Mouse (Mus musculus) forebrain, embryonic 10.5 days (tissue): ENCODE measurements around the gene Slc27a1. TPM values are rescaled to one million over a fixed set of nuclear protein-coding genes. Genes with fewer than 3 reads are reported as not detected.

ENCODE experiments used
- DNase-seq: peaks from one replicate; pipeline ENCODE4 v3.0.0-alpha.2; 2017; ENCODE audit warnings: low spot score; ENCODE audit errors: extremely low spot score
- H3K27ac ChIP-seq: fragments of 300-500 bp; sonication (generic); 2 replicates; pipeline ENCODE4 v1.5.1; 2016; ENCODE audit warnings: mild to moderate bottlenecking
- H3K27me3 ChIP-seq: fragments of 300-500 bp; sonication (generic); 2 replicates; pipeline ENCODE4 v1.6.1; 2016; ENCODE audit warnings: mild to moderate bottlenecking; ENCODE audit not compliant: poor library complexity, severe bottlenecking
- H3K36me3 ChIP-seq: fragments of 300-500 bp; sonication (generic); replicated peaks from 2 replicates; pipeline ENCODE4 v1.6.1; 2016; ENCODE audit warnings: mild to moderate bottlenecking, moderate library complexity
- H3K4me1 ChIP-seq: fragments of 300-500 bp; sonication (generic); 2 replicates; pipeline ENCODE4 v1.6.1; 2016
- H3K4me3 ChIP-seq: fragments of 300-500 bp; sonication (generic); 2 replicates; pipeline ENCODE4 v1.5.1; 2016; ENCODE audit warnings: mild to moderate bottlenecking, moderate library complexity
- H3K9me3 ChIP-seq: fragments of 300-500 bp; sonication (generic); 2 replicates; pipeline ENCODE4 v1.6.1; 2016; ENCODE audit warnings: mild to moderate bottlenecking, moderate library complexity
- WGBS: fragments of 180-500 bp; shearing (Covaris S2); methylation state at CpG from one replicate; pipeline ENCODE4 v1.1.7; 2016; 5-methylcytosine and 5-hydroxymethylcytosine counted together
- polyA plus RNA-seq: library from polyadenylated mRNA; unstranded; fragments of >200 nt; fragmentation: Nextera tagmentation; extraction: Ambion mirVana; gene quantifications from 2 replicates; pipeline ENCODE4 v1.2.1, GENCODE M21; 2016

The Slc27a1 gene
- polyA plus RNA-seq, 1 experiment from 2014 or later: 21.9 TPM

DNA sequence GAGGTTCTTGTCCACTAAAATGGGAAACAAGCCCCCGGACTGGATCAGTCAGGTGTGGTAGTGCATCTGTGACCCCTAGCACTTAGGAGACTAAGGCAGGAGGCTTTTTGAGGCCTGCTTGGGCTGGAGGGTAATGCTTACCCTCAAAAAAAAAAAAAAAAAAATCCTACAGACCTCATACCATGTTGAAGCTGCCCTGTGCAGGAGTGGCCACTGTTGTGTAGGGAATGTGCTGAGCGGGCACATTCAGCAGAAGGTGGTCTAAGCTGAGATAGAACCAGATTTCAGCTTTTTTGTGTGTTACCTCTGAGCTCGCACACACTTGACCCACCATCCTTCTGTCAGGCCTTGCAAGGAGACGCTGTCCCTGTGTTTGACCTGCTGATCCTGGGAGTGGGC, 25.6 kb downstream of the Slc27a1 start:
- Histone ChIP-seq H3K9me3 (no peaks in the 10 kb centered on the region), H3K4me1 (peaks cover 49% of the 10 kb centered on the region), H3K27ac (no peak overlapping the region), H3K27me3 (peaks cover 21% of the 10 kb centered on the region), H3K36me3 (peaks cover 30% of the 10 kb centered on the region), H3K4me3 (0 out of 2 replicates have a peak overlapping the region, but pooled peaks have one; percentile 12)
- DNase-seq: no peak
- WGBS: 88% methylated on average over 4 of the region's 4 CpGs

DNA sequence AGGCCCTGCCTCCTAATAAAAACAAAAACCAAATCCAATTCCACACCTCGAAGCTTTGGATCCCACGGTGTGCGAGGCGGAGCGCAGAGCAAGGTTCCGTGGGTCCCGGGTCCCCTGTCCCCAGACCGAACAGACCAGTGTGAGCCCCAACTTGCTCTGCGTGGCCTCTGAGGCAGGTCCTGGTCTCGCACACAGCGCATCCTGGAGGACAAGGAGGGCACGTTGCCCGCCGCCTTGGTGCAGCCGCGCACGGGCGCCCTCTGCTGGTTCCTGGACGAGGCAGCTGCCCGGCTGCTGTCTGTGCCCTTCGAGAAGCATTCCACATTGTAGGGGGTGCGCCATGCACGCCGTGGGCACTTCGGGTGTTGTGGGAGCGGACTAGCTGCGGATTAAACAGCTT, 27.2 kb downstream of the Slc27a1 start:
- peak; percentile 87 for DNase-seq
- peak overlapping the region; percentile 23 for H3K4me3 ChIP-seq
- peaks cover 46% of the 10 kb centered on the region for H3K4me1 ChIP-seq
- 7% methylated on average over 27 of the region's 27 CpGs for WGBS
- H3K9me3 ChIP-seq: no peaks in the 10 kb centered on the region
- H3K27ac ChIP-seq: 0 out of 2 replicates have a peak overlapping the region, but pooled peaks have one; percentile 36
- peaks cover 43% of the 10 kb centered on the region for H3K36me3 ChIP-seq
- H3K27me3 ChIP-seq: peaks cover 25% of the 10 kb centered on the region

DNA sequence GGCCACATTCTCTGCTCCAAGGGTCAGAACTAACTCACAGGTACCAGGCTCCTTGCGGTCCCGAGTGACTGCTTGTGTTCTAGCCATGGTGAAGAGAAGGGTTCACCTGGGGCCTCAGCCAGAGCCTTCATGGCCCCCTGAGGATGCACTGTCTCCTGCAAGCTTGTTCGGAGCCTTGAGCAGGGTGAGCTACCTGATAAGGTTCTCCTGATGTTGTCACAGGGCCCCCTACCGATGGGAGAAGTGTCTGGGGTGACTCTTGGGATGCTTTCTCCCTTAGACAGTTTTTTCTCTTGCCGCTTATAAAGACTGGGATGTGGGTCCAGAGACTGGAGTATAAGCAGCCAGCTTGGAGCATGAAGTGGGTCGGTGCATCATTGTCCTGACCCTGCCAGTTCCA, 27.7 kb downstream of the Slc27a1 start:
- no peak for DNase-seq
- Histone ChIP-seq H3K36me3 (peaks cover 43% of the 10 kb centered on the region), H3K4me3 (peak overlapping the region; percentile 23; the same call in 1 of the 2 replicates), H3K27ac (0 out of 2 replicates have a peak overlapping the region, but pooled peaks have one; percentile 36), H3K27me3 (peaks cover 27% of the 10 kb centered on the region), H3K4me1 (peaks cover 41% of the 10 kb centered on the region), H3K9me3 (no peaks in the 10 kb centered on the region)
- 58% methylated on average over 6 of the region's 6 CpGs for WGBS

DNA sequence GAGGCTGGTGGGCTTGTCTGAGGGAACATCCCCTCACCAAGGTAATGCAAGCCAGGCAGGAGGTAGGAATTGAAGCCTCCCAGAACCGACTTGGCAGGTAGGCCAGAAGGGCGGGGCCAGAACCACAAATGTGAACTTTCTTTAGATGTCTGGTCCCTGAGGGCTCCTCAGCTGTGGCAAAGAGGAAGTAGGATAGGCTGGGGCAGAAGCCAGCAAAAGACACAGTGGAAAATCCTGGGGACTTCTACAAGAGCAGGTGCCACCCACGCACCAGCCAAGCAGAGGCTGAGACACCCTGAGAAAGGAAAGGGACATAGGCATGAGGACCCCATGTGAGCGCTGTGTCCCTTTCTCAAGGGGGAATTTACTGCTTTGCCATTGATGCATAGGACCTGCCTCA, 28.1 kb downstream of the Slc27a1 start:
- no peaks in the 10 kb centered on the region for H3K9me3 ChIP-seq
- no peak overlapping the region for H3K27ac ChIP-seq
- H3K27me3 ChIP-seq: peaks cover 31% of the 10 kb centered on the region
- 87% methylated on average over 4 of the region's 4 CpGs for WGBS
- DNase-seq: no peak
- H3K4me1 ChIP-seq: peaks cover 38% of the 10 kb centered on the region
- H3K36me3 ChIP-seq: peaks cover 43% of the 10 kb centered on the region
- no peak overlapping the region for H3K4me3 ChIP-seq

DNA sequence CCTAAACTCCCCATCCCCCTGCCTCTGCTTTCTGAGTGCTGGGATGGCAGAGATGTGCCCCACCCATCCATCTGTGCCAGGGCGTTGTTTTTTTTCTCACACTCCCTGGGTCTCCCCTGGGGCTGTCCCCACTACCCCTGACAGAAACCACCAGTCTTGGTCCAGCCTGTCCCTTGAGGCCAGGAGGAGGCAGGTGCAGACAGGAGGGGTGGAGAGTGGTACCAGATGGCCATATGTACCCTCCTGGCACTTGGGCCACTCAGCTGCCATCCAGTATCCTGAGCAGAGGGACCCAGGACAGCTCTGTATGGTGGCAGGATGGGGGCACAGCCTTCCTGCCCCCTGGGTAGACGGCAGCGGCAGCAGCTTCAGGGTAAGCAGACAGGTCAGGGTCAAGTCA, 28.8 kb downstream of the Slc27a1 start, which contains the start of gene Fam129c:
Gene Fam129c, plus strand, starts transcription at position 198 of the 400 bp plus-strand sequence.
- Histone ChIP-seq H3K27ac (0 out of 2 replicates have a peak within 1 kb of the TSS, but pooled peaks have one; percentile 36), H3K27me3 (peaks cover 37% of the 10 kb centered on the region), H3K4me1 (peaks cover 43% of the 10 kb centered on the region), H3K4me3 (no peak within 1 kb of the TSS), H3K9me3 (no peaks in the 10 kb centered on the region), H3K36me3 (peaks cover 43% of the 10 kb centered on the region)
- DNase-seq: no peak
- 93% methylated on average over 3 of the region's 3 CpGs for WGBS

DNA sequence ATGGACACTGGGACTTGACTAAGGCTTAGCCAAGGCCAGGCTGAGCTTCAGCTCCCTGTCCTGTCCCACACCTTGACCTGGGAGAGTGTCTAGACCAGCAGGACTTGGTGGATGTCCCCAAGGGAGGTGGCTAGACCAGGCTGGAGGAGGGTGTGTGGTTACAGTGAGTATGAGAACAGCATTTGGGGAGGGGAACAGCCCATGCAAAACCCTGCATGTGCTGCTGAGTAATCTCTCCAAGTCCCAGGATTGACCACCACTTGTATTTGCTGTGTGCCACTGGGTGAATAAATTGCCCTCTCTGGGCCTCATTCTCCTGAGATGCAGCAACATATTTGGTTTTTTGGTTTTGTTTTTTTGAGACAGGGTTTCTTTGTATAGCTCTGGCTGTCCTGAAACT, 29.7 kb downstream of the Slc27a1 start:
- Histone ChIP-seq H3K36me3 (peaks cover 42% of the 10 kb centered on the region), H3K4me3 (no peak overlapping the region), H3K27ac (no peak overlapping the region), H3K9me3 (no peaks in the 10 kb centered on the region), H3K4me1 (peaks cover 43% of the 10 kb centered on the region), H3K27me3 (peaks cover 47% of the 10 kb centered on the region)
- no peak for DNase-seq

DNA sequence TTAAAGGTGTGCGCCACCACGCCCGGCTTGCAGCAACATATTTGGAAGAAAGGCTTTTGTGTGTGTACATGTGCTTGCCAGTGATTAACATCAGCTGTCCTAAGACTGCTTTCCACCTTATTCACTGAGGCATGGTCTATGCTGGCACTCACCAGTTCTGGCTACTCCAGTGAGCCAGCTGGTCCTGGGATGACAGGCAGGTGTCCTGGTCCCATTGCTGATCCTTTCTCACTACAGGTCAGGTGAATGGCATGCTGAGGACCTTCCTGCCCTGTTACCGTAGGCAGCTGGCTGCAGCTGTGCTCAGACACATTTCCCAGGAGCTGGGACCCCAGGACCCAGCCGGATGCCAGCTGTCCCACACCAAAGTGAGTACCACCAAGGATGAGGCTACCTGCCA, 30.2 kb downstream of the Slc27a1 start:
- H3K4me1 ChIP-seq: peaks cover 42% of the 10 kb centered on the region
- H3K27ac ChIP-seq: no peak overlapping the region
- no peak for DNase-seq
- no peaks in the 10 kb centered on the region for H3K9me3 ChIP-seq
- 95% methylated on average over 5 of the region's 5 CpGs for WGBS
- H3K27me3 ChIP-seq: peaks cover 51% of the 10 kb centered on the region
- peaks cover 38% of the 10 kb centered on the region for H3K36me3 ChIP-seq
- no peak overlapping the region for H3K4me3 ChIP-seq

DNA sequence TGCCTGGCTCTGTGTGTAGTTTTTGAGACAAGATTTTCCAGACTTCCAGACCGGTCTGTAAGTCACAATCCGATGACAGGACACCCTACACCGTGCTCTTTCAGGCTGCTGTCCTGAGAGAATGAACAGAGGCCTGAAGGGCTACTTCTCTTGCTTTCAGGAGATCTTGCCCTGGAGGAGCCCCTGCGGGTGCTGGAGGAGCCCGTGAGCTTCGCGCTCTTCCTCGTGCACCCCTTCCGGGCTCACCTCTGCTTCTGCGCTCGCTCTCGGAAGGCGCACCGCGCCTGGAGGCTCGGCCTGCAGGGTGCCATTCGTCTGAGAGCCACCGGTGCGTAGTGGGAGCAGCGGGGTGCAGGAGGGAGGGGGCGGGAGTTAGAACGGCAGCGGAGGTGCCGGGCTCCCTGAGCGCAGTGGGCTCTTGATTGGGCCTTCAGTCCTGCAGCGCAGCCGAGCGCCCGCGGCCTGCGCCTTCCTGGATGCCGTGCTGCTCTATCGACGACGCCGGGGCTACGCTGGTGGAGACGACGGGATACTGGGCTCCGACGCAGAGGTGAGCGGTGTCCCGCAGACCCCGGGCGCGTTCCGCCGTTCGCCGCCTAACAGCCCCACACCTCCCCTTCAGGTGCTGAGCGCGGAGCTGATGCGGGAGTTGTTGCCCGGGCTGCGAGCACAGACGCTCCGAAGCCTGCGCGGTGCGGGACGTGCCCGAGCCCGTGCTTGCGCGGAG, 33.4 kb downstream of the Slc27a1 start:
- peak overlapping the region; percentile 47 for H3K4me3 ChIP-seq
- H3K4me1 ChIP-seq: peaks cover 21% of the 10 kb centered on the region
- no peak for DNase-seq
- no peaks in the 10 kb centered on the region for H3K9me3 ChIP-seq
- peak overlapping the region; percentile 48 for H3K27ac ChIP-seq
- WGBS: 3% methylated on average over 65 of the region's 65 CpGs
- peaks cover 17% of the 10 kb centered on the region for H3K36me3 ChIP-seq
- peaks cover 68% of the 10 kb centered on the region for H3K27me3 ChIP-seq

DNA sequence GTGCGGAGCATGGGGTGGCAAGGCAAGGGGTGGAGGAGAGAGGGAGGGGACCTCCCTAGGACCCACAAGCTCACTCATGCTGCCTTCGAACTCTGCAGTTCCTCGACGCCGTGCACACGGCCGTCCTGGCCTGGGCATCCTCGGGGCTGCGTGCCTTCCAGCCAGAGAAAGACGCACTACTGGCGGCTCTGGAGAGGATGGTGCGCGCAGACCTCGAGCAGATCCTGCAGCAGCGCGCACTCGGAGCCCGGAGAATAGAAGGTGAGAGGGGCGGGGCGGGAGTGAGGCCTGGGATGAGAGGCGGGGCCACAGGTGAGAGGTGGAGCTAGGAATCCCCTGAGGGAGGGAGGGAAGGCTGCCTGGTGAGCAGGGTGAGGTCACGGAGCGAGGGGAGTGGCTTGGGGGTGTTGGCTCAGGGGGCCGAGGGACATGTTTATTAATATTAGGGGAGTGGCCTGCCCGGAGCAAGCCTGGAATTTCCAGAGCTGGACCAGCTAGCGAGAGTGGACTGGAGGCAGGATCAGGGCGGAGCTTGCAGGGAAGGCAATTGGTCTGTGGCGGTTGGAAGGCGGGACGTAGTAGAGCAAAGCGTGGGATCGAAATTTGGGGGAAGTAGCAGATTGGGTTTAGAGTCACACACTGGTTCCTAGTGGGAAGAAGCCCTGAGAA, 34.1 kb downstream of the Slc27a1 start:
- Histone ChIP-seq H3K4me1 (peaks cover 21% of the 10 kb centered on the region), H3K27ac (peak overlapping the region; percentile 48; the same call in 1 of the 2 replicates), H3K36me3 (peaks cover 17% of the 10 kb centered on the region), H3K27me3 (peaks cover 68% of the 10 kb centered on the region), H3K9me3 (no peaks in the 10 kb centered on the region), H3K4me3 (peak overlapping the region; percentile 47)
- DNase-seq: peak; percentile 62
- 1% methylated on average over 32 of the region's 32 CpGs for WGBS

DNA sequence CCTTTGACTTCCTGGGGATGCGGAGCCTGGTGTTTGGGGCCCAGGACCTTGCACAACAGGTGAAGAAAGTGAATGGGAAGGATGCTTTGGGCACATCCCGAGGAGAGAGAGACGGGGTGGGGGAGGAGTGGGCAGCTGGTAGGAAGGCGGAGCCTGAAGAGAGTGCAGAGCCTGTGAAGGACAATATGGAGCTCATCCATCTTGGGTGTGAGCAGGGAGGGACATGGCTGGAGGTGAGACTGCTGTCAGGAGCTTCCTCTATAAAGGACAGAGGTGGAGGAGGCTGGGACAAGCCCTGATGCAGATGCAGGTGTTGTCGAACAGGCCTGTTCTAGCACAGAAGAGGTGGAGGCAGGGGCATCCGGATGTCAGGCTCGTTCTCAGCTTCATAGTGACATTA, 35.3 kb downstream of the Slc27a1 start:
- peaks cover 15% of the 10 kb centered on the region for H3K36me3 ChIP-seq
- no peak overlapping the region for H3K27ac ChIP-seq
- peaks cover 65% of the 10 kb centered on the region for H3K27me3 ChIP-seq
- H3K4me1 ChIP-seq: peaks cover 21% of the 10 kb centered on the region
- no peak for DNase-seq
- no peaks in the 10 kb centered on the region for H3K9me3 ChIP-seq
- 56% methylated on average over 7 of the region's 7 CpGs for WGBS
- H3K4me3 ChIP-seq: no peak overlapping the region

DNA sequence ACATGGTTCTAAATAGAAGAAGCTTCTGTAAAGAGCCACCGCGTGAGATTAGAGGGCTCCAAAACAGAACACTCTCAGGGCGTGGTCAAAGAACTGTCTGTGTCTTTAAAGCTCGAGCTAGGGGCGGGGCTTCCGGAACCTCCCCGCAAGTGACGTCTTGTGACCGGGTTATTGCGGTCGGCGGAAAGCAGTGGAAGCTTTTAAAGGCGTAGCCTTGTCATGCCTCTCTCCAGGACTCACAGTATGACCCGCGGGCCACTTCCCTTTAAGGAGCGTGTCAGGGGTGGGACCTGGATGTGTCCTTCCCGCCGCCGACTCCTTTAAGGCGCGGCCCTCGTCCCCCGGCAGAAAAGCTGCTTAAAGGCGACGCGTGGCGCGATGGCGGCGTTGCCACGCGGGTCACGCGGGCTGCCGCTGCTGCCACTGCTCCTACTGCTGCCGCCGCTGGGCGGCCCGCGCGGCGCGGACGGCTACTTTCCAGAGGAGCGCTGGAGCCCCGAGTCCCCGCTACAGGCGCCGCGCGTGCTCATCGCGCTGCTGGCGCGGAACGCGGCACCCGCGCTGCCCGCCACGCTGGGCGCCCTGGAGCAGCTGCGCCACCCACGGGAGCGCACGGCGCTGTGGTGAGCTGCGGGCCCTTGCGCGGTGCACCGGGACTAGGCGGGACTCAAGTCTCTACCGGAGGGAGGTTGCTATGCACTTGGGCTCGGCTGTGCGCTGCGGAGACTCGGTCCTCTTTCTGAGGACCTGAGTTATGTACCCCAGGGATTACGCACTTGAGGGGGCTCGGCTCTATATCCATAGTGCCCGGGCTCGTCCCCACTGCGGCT, 42.4 kb downstream of the Slc27a1 start, which contains the start of gene Colgalt1:
Gene Colgalt1, plus strand, starts transcription at position 177 of the 830 bp plus-strand sequence.
- Histone ChIP-seq H3K4me3 (peak within 1 kb of the TSS; percentile 95), H3K4me1 (peaks cover 23% of the 10 kb centered on the region), H3K27me3 (no peaks in the 10 kb centered on the region), H3K9me3 (no peaks in the 10 kb centered on the region), H3K36me3 (peaks cover 34% of the 10 kb centered on the region), H3K27ac (peak within 1 kb of the TSS; percentile 91)
- WGBS: under 1% methylated on average over 82 of the region's 82 CpGs
- DNase-seq: peak; percentile 97

DNA sequence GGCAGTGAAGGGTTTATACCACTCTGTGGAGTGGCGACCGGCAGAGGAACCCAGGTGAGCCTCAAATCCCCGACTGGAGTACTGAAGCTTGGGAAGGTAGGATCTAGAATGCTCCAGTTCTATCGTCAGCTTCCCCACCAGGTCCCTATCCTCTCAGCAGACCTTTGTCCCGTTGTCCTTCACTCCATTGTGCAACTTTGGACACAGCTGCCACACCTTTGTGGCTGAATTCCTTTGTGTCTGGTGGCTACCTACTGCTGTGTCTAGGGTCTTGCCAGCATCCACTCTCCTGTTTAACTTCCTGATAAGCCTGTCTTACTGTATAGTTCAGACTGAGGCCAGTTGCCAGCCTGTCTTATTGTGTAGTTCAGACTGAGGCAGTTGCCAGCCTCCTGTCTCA, 43.5 kb downstream of the Slc27a1 start:
- no peaks in the 10 kb centered on the region for H3K27me3 ChIP-seq
- H3K27ac ChIP-seq: no peak overlapping the region
- peak overlapping the region; percentile 95 for H3K4me3 ChIP-seq
- H3K4me1 ChIP-seq: peaks cover 23% of the 10 kb centered on the region
- no peaks in the 10 kb centered on the region for H3K9me3 ChIP-seq
- WGBS: 38% methylated on average over 5 of the region's 5 CpGs
- peaks cover 45% of the 10 kb centered on the region for H3K36me3 ChIP-seq
- no peak for DNase-seq
